In the genomic region with DNA sequence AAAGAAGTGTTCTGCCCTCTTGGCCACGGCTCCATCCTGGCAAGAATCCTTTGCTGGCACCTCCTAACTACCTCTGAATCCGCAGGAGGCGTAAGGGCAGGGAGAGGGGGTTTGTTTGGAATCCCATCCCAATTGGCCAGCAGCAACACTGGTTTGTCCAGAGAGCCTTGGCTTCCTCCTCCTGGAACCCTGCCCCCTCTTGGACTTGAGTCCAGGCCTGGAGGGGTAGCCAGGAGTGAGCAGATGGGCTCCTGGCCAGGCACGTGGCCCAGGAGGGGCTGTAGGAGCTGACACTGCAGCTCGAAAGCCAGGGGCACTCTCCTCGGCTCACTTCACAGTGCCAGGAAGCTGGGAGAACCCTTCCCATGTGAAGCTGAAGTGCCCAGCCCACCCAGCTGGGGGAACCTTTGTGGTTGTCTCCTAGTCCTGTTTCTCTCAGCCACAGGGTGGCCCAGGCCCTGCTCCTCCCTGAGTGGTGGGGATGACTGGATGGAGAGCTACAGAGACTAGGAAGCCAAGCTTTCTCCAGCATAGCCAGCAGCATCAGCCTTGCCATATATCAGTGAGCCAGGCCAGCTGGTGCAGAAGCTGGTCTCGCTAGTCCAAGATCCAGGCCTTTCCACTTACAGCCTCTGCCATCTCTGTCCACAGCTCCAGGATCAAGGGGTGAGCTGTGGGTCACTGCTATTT, we compare ENCODE assay signal across 9 mouse cellular contexts.
DNase-seq lines count a peak whose midpoint lies in the region; ATAC-seq and TF ChIP-seq lines count a peak whose summit lies in the region.
"Had no signal": no experiment of that assay in that cellular context is flagged by ENCODE, and none has a peak within 500 bp of the region (broad histone marks: within the 10 kb centered on the region; RNA-seq: fewer than 3 reads in every experiment).

No protein-coding gene starts in this region.

- intact Hi-C loops in gastrocnemius, adult 2 months (cut with DNase I) = no loop called here

- no peak for TF ChIP-seq CTCF in brain, embryonic 14.5 days (IDR thresholded peaks at IDR 0.05; ENCODE audit: borderline replicate concordance, extremely low read depth, insufficient read depth, insufficient read length)
- peak; percentile 34 for TF ChIP-seq CTCF in gastrocnemius, adult 2 months (IDR thresholded peaks at IDR 0.05)
- 0 out of 2 replicates have a peak, but pooled peaks have one; percentile 17 for TF ChIP-seq CTCF in kidney, postnatal 0 days (IDR thresholded peaks at IDR 0.05; ENCODE audit: low read depth)
- TF ChIP-seq CTCF in lung, embryonic 14.5 days (IDR thresholded peaks at IDR 0.05; ENCODE audit: low read depth) = no peak

- 52% methylated on average over 7 of the region's 7 CpGs for WGBS in forebrain, embryonic 15.5 days
- WGBS in forebrain, embryonic 11.5 days = 73% methylated on average over 7 of the region's 7 CpGs
- 53% methylated on average over 7 of the region's 7 CpGs for WGBS in kidney, postnatal 0 days
- 53% methylated on average over 7 of the region's 7 CpGs for WGBS in lung, embryonic 14.5 days

- no peak overlapping the region for H3K9ac ChIP-seq in forebrain, embryonic 15.5 days (replicated peaks)
- H3K9ac ChIP-seq in forebrain, embryonic 11.5 days (ENCODE audit: low read length) = no peak overlapping the region
- H3K9ac ChIP-seq in kidney, postnatal 0 days (ENCODE audit: low read depth, low read length) = no peak overlapping the region
- H3K9ac ChIP-seq in lung, embryonic 14.5 days = no peak overlapping the region
- H3K9ac ChIP-seq: liver, embryonic 13.5 days had no signal

- no peak for TF ChIP-seq POLR2A in brain, embryonic 14.5 days (IDR thresholded peaks at IDR 0.05; ENCODE audit: borderline replicate concordance, extremely low read depth, insufficient read depth, insufficient read length, poor library complexity, severe bottlenecking)

- H3K36me3 ChIP-seq in forebrain, embryonic 15.5 days = no peaks in the 10 kb centered on the region
- H3K36me3 ChIP-seq in forebrain, embryonic 11.5 days (ENCODE audit: control insufficient read depth, insufficient read depth, low read length) = no peaks in the 10 kb centered on the region
- no peaks in the 10 kb centered on the region for H3K36me3 ChIP-seq in kidney, postnatal 0 days (ENCODE audit: insufficient read depth, low read length)
- no peaks in the 10 kb centered on the region for H3K36me3 ChIP-seq in lung, embryonic 14.5 days (ENCODE audit: insufficient read depth)
- H3K36me3 ChIP-seq: liver, embryonic 13.5 days had no signal

- DNase-seq in forebrain, embryonic 11.5 days (ENCODE audit: low spot score) = no peak
- peak; percentile 76 for DNase-seq in brain, embryonic 14.5 days (ENCODE audit: low read depth)
- peak; percentile 91 for DNase-seq in gastrocnemius, adult 2 months
- DNase-seq in kidney, postnatal 0 days (ENCODE audit: low spot score) = no peak
- peak; percentile 55 for DNase-seq in lung, embryonic 14.5 days
- peak; percentile 77 for DNase-seq in testis, postnatal 10 days (ENCODE audit: low spot score)
- DNase-seq in neural tube, embryonic 10.5 days (ENCODE audit: extremely low spot score, low spot score) = no peak
- DNase-seq: liver, embryonic 13.5 days had no signal

- H3K4me1 ChIP-seq in forebrain, embryonic 15.5 days = peaks cover 5% of the 10 kb centered on the region; the same call in 1 of the 2 replicates
- H3K4me1 ChIP-seq in forebrain, embryonic 11.5 days (replicated peaks; ENCODE audit: control insufficient read depth, insufficient read depth, low read length) = no peaks in the 10 kb centered on the region
- H3K4me1 ChIP-seq in kidney, postnatal 0 days (replicated peaks; ENCODE audit: insufficient read depth, low read length) = no peaks in the 10 kb centered on the region
- no peaks in the 10 kb centered on the region for H3K4me1 ChIP-seq in lung, embryonic 14.5 days (ENCODE audit: insufficient read depth)
- H3K4me1 ChIP-seq: liver, embryonic 13.5 days had no signal

- H3K9me3 ChIP-seq in forebrain, embryonic 15.5 days = no peaks in the 10 kb centered on the region
- H3K9me3 ChIP-seq in forebrain, embryonic 11.5 days (ENCODE audit: control insufficient read depth, low read length) = no peaks in the 10 kb centered on the region
- no peaks in the 10 kb centered on the region for H3K9me3 ChIP-seq in kidney, postnatal 0 days (replicated peaks; ENCODE audit: low read length)
- H3K9me3 ChIP-seq in lung, embryonic 14.5 days (ENCODE audit: low read depth, low read length) = no peaks in the 10 kb centered on the region
- H3K9me3 ChIP-seq: liver, embryonic 13.5 days had no signal

- peak; percentile 74 for ATAC-seq in forebrain, embryonic 15.5 days (replicated peaks)
- ATAC-seq in forebrain, embryonic 11.5 days (replicated peaks; ENCODE audit: low FRiP score) = no peak
- 0 out of 2 replicates have a peak, but pooled peaks have one; percentile 33 for ATAC-seq in kidney, postnatal 0 days (replicated peaks; ENCODE audit: low FRiP score, low read depth)
- ATAC-seq in lung, embryonic 14.5 days (ENCODE audit: insufficient read depth) = peak; percentile 60; the same call in 1 of the 2 replicates

- no peak overlapping the region for H3K4me3 ChIP-seq in forebrain, embryonic 15.5 days
- H3K4me3 ChIP-seq in forebrain, embryonic 11.5 days (ENCODE audit: low read depth, low read length) = no peak overlapping the region
- no peak overlapping the region for H3K4me3 ChIP-seq in gastrocnemius, adult 2 months
- no peak overlapping the region for H3K4me3 ChIP-seq in kidney, postnatal 0 days (replicated peaks; ENCODE audit: low read depth, low read length)
- H3K4me3 ChIP-seq in lung, embryonic 14.5 days (ENCODE audit: low read depth, low read length) = no peak overlapping the region
- H3K4me3 ChIP-seq: liver, embryonic 13.5 days had no signal

- no peaks in the 10 kb centered on the region for H3K27me3 ChIP-seq in forebrain, embryonic 15.5 days
- no peaks in the 10 kb centered on the region for H3K27me3 ChIP-seq in forebrain, embryonic 11.5 days (ENCODE audit: control insufficient read depth, insufficient read depth, low read length)
- H3K27me3 ChIP-seq in kidney, postnatal 0 days (ENCODE audit: insufficient read depth, low read length) = no peaks in the 10 kb centered on the region
- no peaks in the 10 kb centered on the region for H3K27me3 ChIP-seq in lung, embryonic 14.5 days (ENCODE audit: insufficient read depth, low read length)
- H3K27me3 ChIP-seq: liver, embryonic 13.5 days had no signal

- H3K4me2 ChIP-seq in forebrain, embryonic 15.5 days (replicated peaks) = no peak overlapping the region
- no peak overlapping the region for H3K4me2 ChIP-seq in forebrain, embryonic 11.5 days (ENCODE audit: low read depth, low read length, severe bottlenecking)
- no peak overlapping the region for H3K4me2 ChIP-seq in kidney, postnatal 0 days (ENCODE audit: low read length)
- no peak overlapping the region for H3K4me2 ChIP-seq in lung, embryonic 14.5 days
- H3K4me2 ChIP-seq: liver, embryonic 13.5 days had no signal

- H3K27ac ChIP-seq in forebrain, embryonic 15.5 days (replicated peaks) = no peak overlapping the region
- H3K27ac ChIP-seq in forebrain, embryonic 11.5 days (ENCODE audit: low read depth, low read length) = no peak overlapping the region
- H3K27ac ChIP-seq in gastrocnemius, adult 2 months = peak overlapping the region; percentile 84
- no peak overlapping the region for H3K27ac ChIP-seq in kidney, postnatal 0 days
- H3K27ac ChIP-seq in lung, embryonic 14.5 days (ENCODE audit: low read depth) = no peak overlapping the region
- H3K27ac ChIP-seq: liver, embryonic 13.5 days had no signal

Comparison
In these comparisons a context has a peak if more than half of its experiments do, and no peak if none do; other contexts are left out.
1. DNase-seq: peak in brain, embryonic 14.5 days (single experiment), gastrocnemius, adult 2 months (single experiment), lung, embryonic 14.5 days (single experiment) and testis, postnatal 10 days (single experiment); none in forebrain, embryonic 11.5 days (single experiment), kidney, postnatal 0 days (single experiment) and neural tube, embryonic 10.5 days (single experiment).
2. CTCF ChIP-seq: peak in gastrocnemius, adult 2 months (single experiment) and kidney, postnatal 0 days (single experiment); none in brain, embryonic 14.5 days (single experiment) and lung, embryonic 14.5 days (single experiment).